Mouse (Mus musculus): ENCODE results near the gene Gm11111.
"Not testable (repeated sequence)": the region's sequence is repeated elsewhere in the genome, so short reads cannot be mapped to it uniquely, and the experiment has no call there.

The Gm11111 gene

GRCm38 (mm10) chr5:98552395-98552794 is at the start of gene Gm11111:
Gene Gm11111 (plus strand): TSS chr5:98552695.
- in situ Hi-C loops (cut with MboI): no loop called here

GRCm38 (mm10) chr5:98516214-98516613 is 36.3 kb upstream of the Gm11111 start:
- in situ Hi-C loops (cut with MboI): no loop called here

- in situ Hi-C loops (cut with MboI): no loop called here
Observed at GRCm38 (mm10) chr5:98520118-98520517, 32.4 kb upstream of the Gm11111 start.

- in situ Hi-C loops (cut with MboI): no loop called here
Observed at GRCm38 (mm10) chr5:98522270-98522977, 30.1 kb upstream of the Gm11111 start.

GRCm38 (mm10) chr5:98523050-98523449 is 29.4 kb upstream of the Gm11111 start:
- in situ Hi-C loops (cut with MboI): no loop called here

GRCm38 (mm10) chr5:98523783-98524182 is 28.7 kb upstream of the Gm11111 start:
- in situ Hi-C loops (cut with MboI): no loop called here

GRCm38 (mm10) chr5:98541333-98541732 is 11.2 kb upstream of the Gm11111 start:
- in situ Hi-C loops (cut with MboI): no loop called here

- in situ Hi-C loops (cut with MboI): no loop called here
Observed at GRCm38 (mm10) chr5:98550285-98550684, 2.2 kb upstream of the Gm11111 start.

- in situ Hi-C loops (cut with MboI): no loop called here
Observed at GRCm38 (mm10) chr5:98550873-98551272, 1.6 kb upstream of the Gm11111 start.

GRCm38 (mm10) chr5:98552811-98553601 is 511 bp downstream of the Gm11111 start:
- in situ Hi-C loops (cut with MboI): no loop called here

- in situ Hi-C loops (cut with MboI): no loop called here
Observed at GRCm38 (mm10) chr5:98561301-98561700, 8.8 kb downstream of the Gm11111 start.

GRCm38 (mm10) chr5:98562806-98563205 is 10.3 kb downstream of the Gm11111 start:
- in situ Hi-C loops (cut with MboI): no loop called here

- in situ Hi-C loops (cut with MboI): no loop called here
Observed at GRCm38 (mm10) chr5:98563801-98564200, 11.3 kb downstream of the Gm11111 start.

GRCm38 (mm10) chr5:98566461-98567193 is 14.1 kb downstream of the Gm11111 start:
- in situ Hi-C loops (cut with MboI): no loop called here

- in situ Hi-C loops (cut with MboI): no loop called here
Observed at GRCm38 (mm10) chr5:98568481-98568880, 16.0 kb downstream of the Gm11111 start.

GRCm38 (mm10) chr5:98569029-98569513 is 16.6 kb downstream of the Gm11111 start:
- in situ Hi-C loops (cut with MboI): no loop called here

- in situ Hi-C loops (cut with MboI): no loop called here
Observed at GRCm38 (mm10) chr5:98572392-98572791, 19.9 kb downstream of the Gm11111 start.

GRCm38 (mm10) chr5:98574711-98575470 is 22.4 kb downstream of the Gm11111 start:
- in situ Hi-C loops (cut with MboI): no loop called here

- in situ Hi-C loops (cut with MboI): no loop called here
Observed at GRCm38 (mm10) chr5:98575471-98575834, 23.0 kb downstream of the Gm11111 start.

- in situ Hi-C loops (cut with MboI): not testable (repeated sequence)
Observed at GRCm38 (mm10) chr5:98576538-98576937, 24.0 kb downstream of the Gm11111 start.

GRCm38 (mm10) chr5:98578398-98578797 is 25.9 kb downstream of the Gm11111 start:
- in situ Hi-C loops (cut with MboI): no loop called here

- in situ Hi-C loops (cut with MboI): no loop called here
Observed at GRCm38 (mm10) chr5:98580811-98581210, 28.3 kb downstream of the Gm11111 start.

Data from mature B cell (primary cell).